Mouse (Mus musculus) NIH3T3 (cell line): ENCODE data around the gene Pold3.
A peak's percentile ranks its signal among the peaks of the same experiment; 100 is the strongest.

Experiments used
- DNase-seq: peaks from one replicate; pipeline ENCODE4 v3.0.0-alpha.2; 2012; ENCODE audit warnings: low read depth

Gene Pold3

DNA sequence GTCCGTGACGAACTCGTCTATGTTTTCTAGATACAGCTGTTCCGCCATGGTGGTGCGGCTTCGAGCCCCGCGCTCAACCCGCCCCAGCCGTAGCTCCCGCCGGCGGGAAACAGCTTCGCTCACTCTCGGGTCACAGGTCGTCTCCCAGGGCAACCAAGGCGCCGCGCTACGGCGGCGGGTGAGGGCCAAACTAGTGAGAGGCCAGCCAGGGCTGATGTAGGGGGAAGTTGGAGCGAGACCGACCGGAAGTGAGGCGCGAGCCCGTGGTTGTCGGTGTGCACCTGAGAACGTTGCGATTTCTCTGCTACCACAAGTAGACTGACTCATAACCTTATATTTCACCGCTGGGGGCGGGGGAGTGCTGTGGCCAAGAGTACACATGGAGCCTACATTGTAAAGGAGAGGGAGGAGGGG lies at the start of gene Pold3:
Gene Pold3 (minus strand): TSS at position 190 of the 414 bp plus-strand sequence.
- peak; percentile 98 for DNase-seq

DNA sequence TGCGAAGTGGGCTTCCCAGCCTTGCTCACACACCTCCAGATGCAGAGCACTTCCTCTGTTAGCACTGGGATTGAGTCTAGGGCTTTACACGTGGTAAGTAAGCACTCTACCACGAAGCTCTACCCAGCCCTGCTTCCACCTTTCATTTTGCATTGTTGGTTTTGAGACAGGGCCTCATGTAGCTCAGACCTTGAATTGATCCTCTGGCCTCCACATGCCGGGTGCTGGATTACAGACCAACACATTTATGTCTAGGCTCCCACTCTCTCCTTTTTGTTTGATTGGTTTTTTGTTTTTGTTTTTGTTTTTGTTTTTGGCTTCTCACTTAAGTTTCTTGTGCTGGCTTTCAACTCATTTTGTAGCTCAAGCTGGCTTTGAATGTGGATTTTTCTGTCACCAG lies 49.4 kb upstream of the Pold3 start:
- no peak for DNase-seq

DNA sequence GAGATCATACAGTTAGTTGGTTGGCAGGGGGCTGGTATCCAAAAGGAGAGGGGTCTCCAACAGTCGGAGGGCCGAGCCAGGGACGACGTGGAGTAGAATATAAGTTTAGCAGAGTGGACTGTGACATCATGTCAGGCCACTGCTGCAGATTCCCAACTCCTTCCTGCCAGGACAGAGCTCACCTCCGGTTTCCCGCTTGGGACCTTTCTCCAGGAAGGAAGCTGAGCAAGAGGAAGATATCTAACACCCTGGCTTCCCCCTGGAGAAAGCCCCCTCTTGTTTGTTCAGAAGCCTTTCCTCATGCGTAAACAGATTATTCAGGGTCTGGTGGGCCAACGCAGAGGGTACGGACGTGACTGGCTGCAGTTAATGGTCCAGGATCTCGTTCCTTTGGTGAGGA lies 47.3 kb upstream of the Pold3 start:
- DNase-seq = no peak

DNA sequence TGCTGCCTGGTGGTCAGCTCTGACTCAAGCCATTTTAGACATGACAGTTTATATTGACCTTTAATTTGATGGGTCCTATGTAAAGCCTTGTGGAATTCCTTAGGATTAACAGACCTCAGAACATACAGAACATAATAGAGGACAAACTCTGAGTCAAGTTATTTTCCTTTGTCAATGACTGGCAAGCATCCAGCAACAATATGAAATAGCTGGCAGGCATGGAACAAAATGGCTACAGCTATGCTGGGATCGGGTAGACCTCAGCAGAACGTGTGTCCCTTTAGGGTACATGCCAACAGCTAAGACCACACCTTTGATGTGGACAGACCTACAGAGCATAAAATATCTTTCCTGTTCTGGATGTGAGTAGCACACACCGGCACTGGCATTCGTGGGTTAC lies 42.1 kb upstream of the Pold3 start:
- DNase-seq = peak; percentile 63

DNA sequence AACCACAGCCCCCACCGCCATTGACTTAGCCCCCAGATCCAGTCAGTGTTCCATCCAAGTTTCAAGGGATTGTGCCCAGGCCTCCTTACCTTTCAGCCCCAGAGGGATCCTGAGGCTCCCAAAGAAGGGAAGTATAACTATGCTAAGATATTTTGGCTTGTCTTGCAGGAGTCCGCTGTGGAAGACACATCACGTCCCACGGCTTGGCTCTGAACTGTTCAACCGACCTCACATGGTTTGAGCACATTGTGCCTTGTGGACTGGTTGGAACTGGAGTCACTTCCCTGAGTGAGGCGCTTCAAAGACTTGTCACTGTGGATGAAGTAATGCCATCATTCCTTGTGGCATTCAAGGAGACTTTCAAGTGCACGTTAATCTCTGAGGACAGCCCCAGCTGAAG lies 38.6 kb upstream of the Pold3 start:
- no peak for DNase-seq

DNA sequence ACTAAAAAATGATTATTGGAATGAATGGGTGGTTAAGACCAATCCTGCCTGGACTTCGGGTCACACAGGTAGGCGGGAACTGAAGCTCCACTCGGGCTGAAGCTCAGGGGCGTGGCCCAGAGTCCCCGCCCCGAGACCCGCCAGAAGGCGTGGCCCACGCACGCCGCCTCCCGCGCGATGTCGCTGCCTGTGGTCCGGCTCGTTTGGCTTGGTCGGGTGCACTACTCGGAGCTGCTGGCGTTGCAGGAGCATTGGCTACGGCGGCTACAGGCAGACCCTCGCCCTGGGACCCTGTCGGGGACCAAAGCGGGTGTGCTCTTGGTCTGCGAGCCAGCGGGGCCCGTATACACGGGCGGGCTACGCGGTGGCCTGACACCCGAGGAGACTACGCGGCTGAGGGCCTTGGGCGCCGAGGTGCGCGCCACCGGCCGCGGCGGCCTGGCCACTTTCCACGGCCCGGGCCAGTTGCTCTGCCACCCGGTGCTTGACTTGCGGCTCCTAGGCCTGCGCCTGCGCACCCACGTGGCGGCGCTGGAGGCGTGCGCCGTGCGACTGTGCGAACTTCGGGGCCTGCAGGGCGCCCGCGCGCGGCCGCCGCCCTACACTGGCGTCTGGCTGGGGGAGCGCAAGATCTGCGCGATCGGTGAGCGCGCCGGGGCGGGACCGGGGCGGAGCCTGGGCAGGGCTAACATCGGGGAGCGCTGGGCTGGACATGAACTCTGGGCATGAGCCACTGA lies 37.9 kb upstream of the Pold3 start, which contains the start of gene Lipt2:
Gene Lipt2 (plus strand): TSS at position 173 of the 737 bp plus-strand sequence.
- peak; percentile 95 for DNase-seq

DNA sequence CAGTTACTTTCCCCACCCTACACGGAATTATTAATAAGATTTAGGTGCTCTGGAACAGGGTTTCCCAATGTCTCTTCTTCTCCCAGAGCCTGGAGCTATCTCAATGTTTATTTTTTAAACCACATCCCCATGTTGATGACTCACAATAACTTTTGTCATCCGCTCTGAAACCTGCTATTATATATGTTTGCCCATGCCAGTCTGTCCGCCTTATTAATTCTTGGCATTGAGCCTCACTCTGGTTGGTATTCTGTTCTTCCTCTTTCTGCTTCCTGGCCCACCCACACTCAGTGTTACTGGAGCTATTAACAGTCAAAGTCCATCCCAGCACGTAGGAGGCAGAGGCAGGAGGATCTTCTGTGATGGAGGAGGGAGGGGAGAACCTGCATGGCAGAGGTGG lies 36.3 kb upstream of the Pold3 start:
- peak; percentile 21 for DNase-seq

DNA sequence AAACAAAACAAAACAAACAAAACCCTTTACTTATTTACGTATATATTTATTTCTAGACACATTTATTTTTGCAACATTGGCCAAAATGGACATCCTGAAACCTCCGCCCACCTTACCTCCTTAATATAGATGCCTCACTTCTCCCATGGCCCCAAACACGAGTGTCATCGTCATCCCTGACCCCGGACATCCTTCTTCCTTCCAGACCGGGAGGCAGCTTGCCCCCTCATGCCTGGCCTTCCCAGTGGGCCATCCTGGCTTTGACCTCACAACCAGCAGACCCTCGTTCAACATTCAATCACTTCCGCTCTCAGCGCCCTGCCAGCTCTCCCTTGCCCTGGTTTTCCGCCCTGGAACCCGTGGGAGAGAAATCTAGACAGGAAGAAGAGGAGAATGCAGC lies 29.3 kb upstream of the Pold3 start:
- DNase-seq = no peak

DNA sequence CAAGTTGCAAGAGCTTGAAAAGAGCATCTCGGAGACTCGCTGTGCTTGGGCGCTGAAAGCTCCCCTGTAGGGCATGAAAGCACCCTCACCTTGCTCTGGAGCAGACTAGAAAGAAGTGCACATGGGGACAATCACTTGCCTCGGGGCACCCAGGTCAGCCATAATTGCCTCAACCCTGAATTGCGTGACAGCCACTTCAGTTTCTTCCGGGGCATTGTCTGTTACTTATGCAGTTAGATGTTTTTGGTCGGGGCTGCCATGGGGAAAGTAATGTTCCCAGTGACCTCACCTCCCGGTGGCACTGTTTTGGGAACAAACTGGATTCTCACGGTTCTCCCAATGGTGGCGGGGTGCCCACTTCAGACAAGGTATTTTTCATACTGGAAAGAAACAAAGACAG lies 28.7 kb upstream of the Pold3 start:
- DNase-seq = no peak

DNA sequence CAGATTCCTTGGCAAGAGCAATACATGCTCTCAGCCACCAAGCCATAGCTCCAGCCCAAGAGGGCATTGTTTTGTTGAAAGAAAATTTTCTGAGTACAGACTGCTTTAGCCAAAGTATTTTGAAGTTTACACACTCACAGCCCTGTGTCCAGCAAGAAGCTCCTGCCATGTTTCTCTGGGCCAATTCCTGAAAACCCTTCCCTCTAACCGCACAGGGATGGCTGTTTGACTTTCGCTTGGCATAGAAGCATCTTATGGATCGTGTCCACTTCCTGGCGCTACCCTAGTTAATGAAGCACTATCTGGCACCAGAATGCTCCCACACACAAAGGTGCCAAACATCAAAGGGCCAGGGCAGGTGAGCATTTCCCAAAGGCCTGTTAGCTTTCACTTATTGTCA lies 27.2 kb upstream of the Pold3 start:
- DNase-seq = no peak

DNA sequence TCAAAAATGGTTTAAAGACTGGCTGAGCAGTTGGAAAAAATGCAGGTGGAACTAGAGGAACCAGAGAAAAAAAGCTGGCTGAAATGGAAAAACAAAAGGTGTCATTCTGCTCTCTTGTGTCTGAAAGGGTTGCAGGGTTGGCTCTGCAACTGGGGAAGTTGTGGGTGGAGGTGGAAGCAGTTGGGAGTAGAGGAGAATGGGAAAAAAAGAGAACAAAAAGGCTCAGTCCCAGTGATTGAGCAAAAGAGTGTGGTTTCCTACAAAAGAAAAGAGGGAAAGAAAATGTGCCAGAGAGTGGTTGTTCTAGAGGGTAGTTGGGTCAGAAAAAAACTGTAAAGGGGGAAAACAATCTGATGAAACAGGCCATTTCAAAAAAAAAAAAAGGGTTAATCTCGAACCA lies 19.2 kb upstream of the Pold3 start:
- no peak for DNase-seq

DNA sequence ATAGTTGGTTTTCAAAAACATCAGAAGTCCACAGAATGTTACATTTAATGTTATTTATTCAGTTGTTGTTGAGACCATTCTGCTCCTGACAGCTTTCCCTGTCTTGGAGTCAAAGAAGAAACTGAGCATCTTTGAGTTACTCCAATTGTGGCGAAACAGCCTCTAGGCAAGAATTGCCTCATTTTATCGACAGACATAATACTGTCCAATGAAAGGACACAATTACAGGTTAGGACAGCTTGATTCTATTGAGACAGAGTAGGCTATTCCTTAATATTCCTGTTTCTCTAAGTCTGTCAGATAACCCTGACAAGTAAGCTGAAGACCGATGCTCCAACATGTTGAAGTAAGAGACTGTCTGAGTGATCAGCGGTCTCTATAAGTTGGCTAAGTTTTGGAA lies 16.7 kb upstream of the Pold3 start:
- no peak for DNase-seq

DNA sequence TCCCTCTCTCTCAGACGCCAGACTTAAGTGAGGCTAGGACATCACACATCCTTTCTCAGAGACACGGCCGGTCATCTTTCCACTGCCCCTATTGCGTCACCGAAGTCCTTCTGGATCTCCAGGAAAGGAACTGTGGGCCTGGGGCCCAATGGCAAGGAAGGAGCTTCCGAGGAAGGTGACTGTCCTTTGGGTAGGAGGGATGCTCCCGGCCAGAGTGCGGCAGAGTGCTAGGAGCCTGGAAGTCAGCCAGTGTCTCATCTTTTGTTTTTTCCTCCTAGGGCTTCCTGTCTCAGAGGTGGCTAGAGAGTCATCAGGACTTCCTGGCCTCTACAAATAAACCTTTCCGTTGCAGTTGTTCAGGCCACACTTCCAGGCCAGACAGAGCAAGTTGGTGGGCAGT lies 15.7 kb upstream of the Pold3 start:
- DNase-seq = no peak

DNA sequence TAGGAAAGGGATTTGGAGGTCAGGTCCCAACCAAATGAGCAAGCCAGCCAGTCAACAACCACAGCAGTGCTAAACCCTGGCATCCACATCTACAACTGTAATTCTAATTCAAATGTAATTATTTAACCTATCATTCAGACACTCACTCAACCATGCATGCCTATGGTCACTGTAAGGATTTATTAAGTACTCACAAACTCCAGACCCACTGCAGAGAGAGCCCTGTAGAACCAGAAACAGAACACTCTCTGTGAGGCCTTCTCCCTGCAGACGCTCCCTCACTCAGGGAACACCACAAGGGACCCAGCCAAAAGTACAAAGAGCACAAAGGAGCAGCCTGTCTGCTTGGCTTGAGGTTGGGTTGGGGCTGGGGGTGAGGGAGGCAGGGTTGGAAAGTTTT lies 11.0 kb upstream of the Pold3 start:
- no peak for DNase-seq

DNA sequence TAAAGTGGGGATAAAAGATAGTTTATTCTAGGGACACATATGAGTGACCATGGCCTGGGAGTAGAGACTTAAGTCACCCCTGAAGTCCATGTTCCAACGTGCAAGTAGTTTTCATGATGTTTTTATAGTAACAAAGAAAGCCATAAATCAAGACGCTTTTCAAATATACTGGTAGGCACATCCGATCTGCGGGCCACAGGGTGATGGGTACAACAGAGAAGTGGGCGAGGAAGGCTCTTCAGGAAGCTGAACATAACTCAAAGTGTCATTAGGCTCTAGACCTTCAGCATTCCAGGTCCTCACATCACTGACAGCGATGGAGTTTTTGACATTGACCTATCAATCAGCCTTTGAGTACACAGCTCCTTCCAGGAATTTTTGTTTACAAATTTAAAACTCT lies 9.2 kb upstream of the Pold3 start:
- DNase-seq = no peak

DNA sequence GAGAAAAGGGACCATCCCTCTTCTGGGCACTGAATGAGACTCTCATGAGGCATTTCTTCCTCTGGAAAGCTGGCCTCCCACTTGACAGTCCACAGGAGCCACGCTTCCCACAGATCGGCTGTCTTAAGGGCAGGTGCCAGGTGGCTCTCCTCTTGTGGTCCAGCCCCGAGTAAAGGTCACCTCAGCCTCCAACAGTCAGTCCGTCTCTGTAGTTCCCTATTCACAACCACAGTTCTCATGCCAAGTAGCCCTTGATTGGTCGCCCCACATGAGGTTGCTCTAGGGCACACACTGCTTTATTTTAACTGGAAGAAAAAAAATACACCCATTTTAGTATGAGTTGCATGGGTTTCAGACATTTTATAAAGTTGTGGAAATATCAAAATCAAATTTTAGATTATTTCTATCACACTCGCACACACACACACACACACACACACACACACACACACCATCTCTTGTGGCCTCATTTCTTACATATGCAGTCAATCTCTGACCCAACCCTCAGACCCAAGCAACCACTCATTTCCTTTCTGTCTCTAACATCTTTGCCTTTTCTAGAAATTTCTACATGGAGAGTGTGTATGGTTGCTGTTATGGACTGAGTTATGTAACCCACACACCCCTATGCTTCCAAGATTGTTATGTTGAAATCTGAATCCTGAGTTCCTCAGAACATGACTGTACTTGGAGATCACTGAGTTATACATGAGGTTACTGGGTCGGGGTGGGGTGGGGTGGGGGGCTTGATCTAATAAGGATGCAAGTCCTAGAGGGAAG lies 7.1 kb upstream of the Pold3 start:
- no peak for DNase-seq

DNA sequence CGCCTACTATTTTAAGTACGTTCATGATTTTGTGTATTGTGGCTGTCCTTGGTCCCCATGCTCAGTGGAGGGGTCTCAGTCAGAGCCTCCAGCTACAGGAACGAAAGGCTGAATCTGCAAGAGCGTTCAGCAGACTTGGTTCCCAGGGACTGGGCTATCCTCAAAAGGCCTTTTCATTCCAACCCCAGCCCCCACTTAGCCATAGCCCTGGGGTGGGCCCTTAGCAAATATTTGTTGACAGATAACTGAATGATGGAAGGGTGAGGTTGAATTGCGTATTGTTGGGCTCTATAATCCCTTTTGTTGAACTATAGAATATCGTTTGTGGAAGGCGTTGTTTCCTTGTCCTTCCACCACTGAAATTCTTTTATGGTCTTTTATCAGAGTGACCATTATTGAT lies 5.1 kb upstream of the Pold3 start:
- no peak for DNase-seq

DNA sequence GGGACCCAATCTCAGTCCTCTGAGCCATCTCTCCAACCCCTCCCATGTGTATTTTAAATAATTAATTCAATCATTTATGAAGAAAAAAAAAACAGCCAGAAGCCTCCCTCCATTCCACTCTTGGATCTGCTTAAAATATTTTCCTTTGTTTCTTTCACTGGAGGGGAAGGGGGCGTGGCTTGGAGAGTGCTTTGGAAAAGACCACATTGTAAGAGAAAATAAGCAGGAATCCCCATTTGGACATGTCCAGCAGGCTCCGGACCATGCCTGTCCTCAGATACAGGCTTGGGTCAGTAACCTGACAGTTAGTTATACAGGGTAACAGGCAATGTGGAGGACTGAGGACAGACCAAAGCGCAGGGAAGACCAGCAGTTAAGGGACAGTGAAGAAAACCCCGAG lies 3.8 kb upstream of the Pold3 start:
- DNase-seq = no peak

DNA sequence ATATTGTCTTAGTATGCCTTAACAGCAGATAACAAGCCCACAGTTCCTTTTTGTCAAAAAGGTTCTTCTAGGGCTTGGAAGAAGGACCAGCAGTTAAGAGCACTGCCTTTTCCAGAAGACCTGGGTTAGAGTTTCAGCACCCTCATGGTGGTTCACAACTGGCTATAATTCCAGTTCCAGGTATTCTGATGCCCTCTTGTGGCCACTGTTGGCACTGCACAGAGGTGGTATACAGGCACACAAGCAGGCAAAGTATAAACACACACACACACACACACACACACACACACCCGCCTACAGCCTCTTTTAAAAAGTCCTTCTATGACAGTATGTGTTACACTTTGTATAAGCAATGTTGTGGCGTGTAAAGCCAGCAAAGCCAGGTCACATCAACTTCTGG lies 2.8 kb upstream of the Pold3 start:
- peak; percentile 52 for DNase-seq

DNA sequence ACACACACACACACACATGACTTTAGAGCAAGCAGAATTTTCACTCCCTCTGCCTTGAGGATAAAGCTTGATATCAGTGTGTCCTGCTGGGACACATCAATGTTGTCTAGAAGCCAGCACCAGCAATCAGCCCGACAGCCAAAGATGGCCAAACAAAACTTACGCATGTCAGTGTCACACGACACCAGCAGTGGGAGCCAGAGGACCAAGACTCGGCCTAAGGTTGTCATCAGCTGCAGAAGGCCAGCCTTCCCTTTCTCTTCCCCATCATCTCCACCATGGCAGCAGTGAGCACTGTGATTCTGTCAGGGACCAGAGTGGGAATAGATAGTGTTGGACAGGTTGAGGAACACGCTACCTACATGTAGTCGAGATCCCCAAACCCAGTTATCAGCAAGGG lies 2.1 kb upstream of the Pold3 start:
- peak; percentile 57 for DNase-seq

DNA sequence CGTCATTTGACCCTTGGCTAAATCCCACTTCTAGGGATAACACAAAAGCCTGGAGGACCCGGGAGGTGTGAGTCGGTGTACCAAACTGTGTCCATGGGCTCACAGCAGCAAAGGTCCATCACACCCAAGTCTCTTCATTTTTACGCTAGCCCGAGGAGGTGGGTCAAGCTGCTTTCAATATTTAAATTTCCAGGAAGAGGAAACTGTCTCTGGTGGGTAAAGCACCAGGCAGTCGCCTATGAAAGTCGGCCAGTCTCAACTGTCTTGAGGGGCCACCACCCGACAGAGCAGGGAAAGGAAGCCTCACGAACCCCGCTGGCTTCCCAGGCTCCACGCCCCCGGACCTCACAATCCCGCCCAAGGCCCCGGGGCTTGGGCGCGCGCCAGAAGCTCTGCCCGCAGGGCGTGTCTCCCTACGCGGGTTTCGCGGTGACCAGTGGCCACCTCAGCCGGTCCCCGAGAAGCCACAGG lies 539 bp downstream of the Pold3 start:
- peak; percentile 74 for DNase-seq

DNA sequence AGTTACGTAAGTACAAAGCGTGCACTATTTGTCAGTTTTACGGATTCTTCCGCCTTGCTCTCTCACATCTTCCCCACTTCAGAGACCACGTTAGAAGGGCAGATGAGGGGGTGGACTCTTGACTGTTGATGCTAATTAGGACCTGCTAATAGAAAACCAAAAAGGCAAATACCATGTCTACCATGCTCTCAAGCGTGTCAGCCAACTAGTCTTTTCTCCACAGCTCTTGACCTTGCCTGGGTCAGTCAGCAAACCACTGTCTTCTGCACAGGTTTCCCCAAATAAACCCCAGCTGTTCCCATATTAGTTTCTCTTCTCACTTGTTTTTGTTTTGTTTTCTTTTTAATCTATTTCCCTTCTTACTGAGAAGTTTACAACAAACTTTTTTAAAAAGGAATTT lies 7.1 kb downstream of the Pold3 start:
- DNase-seq = no peak

DNA sequence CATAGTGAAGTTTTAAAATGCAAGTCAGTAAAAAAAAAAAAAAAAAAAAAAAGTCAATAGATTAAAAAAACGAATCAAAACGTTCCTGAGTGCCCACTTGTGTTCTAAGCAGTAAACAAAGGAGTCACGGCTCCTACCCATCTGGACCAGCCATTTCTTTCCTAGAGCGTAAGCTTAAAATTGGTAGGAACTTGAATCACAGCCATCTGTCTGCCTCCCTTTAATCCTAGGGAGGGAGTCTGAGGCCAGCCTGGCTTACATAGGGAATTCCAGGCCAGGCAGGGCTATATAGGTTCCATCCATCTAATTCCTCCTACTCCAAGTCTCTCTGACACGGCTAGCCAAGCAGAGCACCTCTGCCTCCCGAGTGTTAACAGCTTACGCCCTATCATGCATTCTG lies 7.5 kb downstream of the Pold3 start:
- no peak for DNase-seq

DNA sequence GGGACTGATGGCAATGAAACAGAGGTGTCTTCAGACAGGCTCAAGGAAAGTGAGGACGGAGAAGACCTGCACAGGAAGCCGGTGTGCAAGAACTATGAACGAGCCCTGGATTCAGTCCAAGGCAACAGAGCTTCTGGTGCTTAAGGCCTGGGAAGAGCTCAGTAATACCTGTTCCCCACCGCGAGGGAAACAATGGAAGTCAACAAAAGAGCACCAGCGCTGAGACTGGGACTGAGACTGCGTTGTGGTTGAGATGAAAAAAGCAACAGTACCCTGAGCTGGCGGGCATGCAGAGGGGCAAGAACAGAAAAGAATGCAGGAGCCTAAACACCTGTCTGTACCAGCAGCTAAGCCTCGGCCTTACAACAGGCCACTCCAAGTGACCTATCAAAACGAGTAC lies 9.9 kb downstream of the Pold3 start:
- no peak for DNase-seq
